Mouse (Mus musculus): ENCODE measurements around the gene Cacna1c. TPM values are rescaled to one million over a fixed set of nuclear protein-coding genes. Genes with fewer than 3 reads are reported as not detected.

The Cacna1c gene
- polyA plus RNA-seq, 1 experiment from 2014 or later: 4.0 TPM

GRCm38 (mm10) chr6:118950190-118950589, 246.0 kb downstream of the Cacna1c start:
- Histone ChIP-seq H3K9me3 (ENCODE audit: control insufficient read depth, low read length) (no peaks in the 10 kb centered on the region), H3K9ac (ENCODE audit: low read depth, low read length) (no peak overlapping the region), H3K4me2 (replicated peaks; ENCODE audit: low read depth, low read length) (no peak overlapping the region), H3K4me3 (ENCODE audit: low read depth, low read length) (no peak overlapping the region), H3K27ac (ENCODE audit: low read depth, low read length) (no peak overlapping the region), H3K36me3 (ENCODE audit: control insufficient read depth, insufficient read depth, low read length) (no peaks in the 10 kb centered on the region), H3K4me1 (replicated peaks; ENCODE audit: control insufficient read depth, insufficient read depth, low read length) (0 out of 2 replicates have a peak, but pooled peaks cover 2% of the 10 kb centered on the region), H3K27me3 (ENCODE audit: control insufficient read depth, insufficient read depth, low read length) (no peaks in the 10 kb centered on the region)
- 61% methylated on average over 13 of the region's 13 CpGs for WGBS
- ATAC-seq (ENCODE audit: low FRiP score) (no peak), DNase-seq (ENCODE audit: low spot score) (no peak)

- no peak for DNase-seq (ENCODE audit: low spot score)
- no peak overlapping the region for H3K4me3 ChIP-seq (ENCODE audit: low read depth, low read length)
- WGBS: 79% methylated on average over 8 of the region's 8 CpGs
- H3K36me3 ChIP-seq (ENCODE audit: control insufficient read depth, insufficient read depth, low read length): no peaks in the 10 kb centered on the region
- H3K4me1 ChIP-seq (replicated peaks; ENCODE audit: control insufficient read depth, insufficient read depth, low read length): 0 out of 2 replicates have a peak, but pooled peaks cover 2% of the 10 kb centered on the region
- no peak overlapping the region for H3K4me2 ChIP-seq (replicated peaks; ENCODE audit: low read depth, low read length)
- ATAC-seq (ENCODE audit: low FRiP score): no peak
- H3K27ac ChIP-seq (ENCODE audit: low read depth, low read length): no peak overlapping the region
- no peaks in the 10 kb centered on the region for H3K9me3 ChIP-seq (ENCODE audit: control insufficient read depth, low read length)
- H3K9ac ChIP-seq (ENCODE audit: low read depth, low read length): no peak overlapping the region
- H3K27me3 ChIP-seq (ENCODE audit: control insufficient read depth, insufficient read depth, low read length): no peaks in the 10 kb centered on the region
Observed at GRCm38 (mm10) chr6:118947286-118947685, 248.9 kb downstream of the Cacna1c start.

GRCm38 (mm10) chr6:118946660-118947059, 249.6 kb downstream of the Cacna1c start:
- WGBS: 90% methylated on average over 6 of the region's 6 CpGs
- Histone ChIP-seq H3K4me1 (replicated peaks; ENCODE audit: control insufficient read depth, insufficient read depth, low read length) (0 out of 2 replicates have a peak, but pooled peaks cover 2% of the 10 kb centered on the region), H3K4me3 (ENCODE audit: low read depth, low read length) (no peak overlapping the region), H3K9ac (ENCODE audit: low read depth, low read length) (no peak overlapping the region), H3K36me3 (ENCODE audit: control insufficient read depth, insufficient read depth, low read length) (no peaks in the 10 kb centered on the region), H3K9me3 (ENCODE audit: control insufficient read depth, low read length) (no peaks in the 10 kb centered on the region), H3K27me3 (ENCODE audit: control insufficient read depth, insufficient read depth, low read length) (no peaks in the 10 kb centered on the region), H3K4me2 (replicated peaks; ENCODE audit: low read depth, low read length) (no peak overlapping the region), H3K27ac (ENCODE audit: low read depth, low read length) (no peak overlapping the region)
- ATAC-seq (ENCODE audit: low FRiP score) (no peak), DNase-seq (ENCODE audit: low spot score) (no peak)

- 91% methylated on average over 4 of the region's 4 CpGs for WGBS
- H3K4me2 ChIP-seq (replicated peaks; ENCODE audit: low read depth, low read length): no peak overlapping the region
- no peak for ATAC-seq (ENCODE audit: low FRiP score)
Observed at GRCm38 (mm10) chr6:118944093-118944492, 252.1 kb downstream of the Cacna1c start.

GRCm38 (mm10) chr6:118941816-118942215, 254.4 kb downstream of the Cacna1c start:
- Histone ChIP-seq H3K4me1 (replicated peaks; ENCODE audit: control insufficient read depth, insufficient read depth, low read length) (no peaks in the 10 kb centered on the region), H3K27ac (ENCODE audit: low read depth, low read length) (no peak overlapping the region), H3K36me3 (ENCODE audit: control insufficient read depth, insufficient read depth, low read length) (no peaks in the 10 kb centered on the region), H3K9ac (ENCODE audit: low read depth, low read length) (no peak overlapping the region), H3K4me3 (ENCODE audit: low read depth, low read length) (no peak overlapping the region), H3K9me3 (ENCODE audit: control insufficient read depth, low read length) (no peaks in the 10 kb centered on the region), H3K27me3 (ENCODE audit: control insufficient read depth, insufficient read depth, low read length) (no peaks in the 10 kb centered on the region), H3K4me2 (replicated peaks; ENCODE audit: low read depth, low read length) (no peak overlapping the region)
- ATAC-seq (ENCODE audit: low FRiP score) (no peak), DNase-seq (ENCODE audit: low spot score) (no peak)
- 92% methylated on average over 4 of the region's 4 CpGs for WGBS

More at GRCm38 (mm10) chr6:118944093-118944492, 252.1 kb downstream of the Cacna1c start:
- no peak overlapping the region for H3K4me3 ChIP-seq (ENCODE audit: low read depth, low read length)
- no peaks in the 10 kb centered on the region for H3K9me3 ChIP-seq (ENCODE audit: control insufficient read depth, low read length)
- no peak overlapping the region for H3K9ac ChIP-seq (ENCODE audit: low read depth, low read length)
- H3K27me3 ChIP-seq (ENCODE audit: control insufficient read depth, insufficient read depth, low read length): no peaks in the 10 kb centered on the region
- no peaks in the 10 kb centered on the region for H3K4me1 ChIP-seq (replicated peaks; ENCODE audit: control insufficient read depth, insufficient read depth, low read length)
- no peak for DNase-seq (ENCODE audit: low spot score)
- H3K27ac ChIP-seq (ENCODE audit: low read depth, low read length): no peak overlapping the region
- no peaks in the 10 kb centered on the region for H3K36me3 ChIP-seq (ENCODE audit: control insufficient read depth, insufficient read depth, low read length)

- no peak overlapping the region for H3K27ac ChIP-seq (ENCODE audit: low read depth, low read length)
- no peaks in the 10 kb centered on the region for H3K27me3 ChIP-seq (ENCODE audit: control insufficient read depth, insufficient read depth, low read length)
- ATAC-seq (ENCODE audit: low FRiP score) (no peak), DNase-seq (ENCODE audit: low spot score) (no peak)
- 77% methylated on average over 3 of the region's 3 CpGs for WGBS
- H3K4me3 ChIP-seq (ENCODE audit: low read depth, low read length): no peak overlapping the region
- no peak overlapping the region for H3K4me2 ChIP-seq (replicated peaks; ENCODE audit: low read depth, low read length)
- no peaks in the 10 kb centered on the region for H3K36me3 ChIP-seq (ENCODE audit: control insufficient read depth, insufficient read depth, low read length)
- no peaks in the 10 kb centered on the region for H3K4me1 ChIP-seq (replicated peaks; ENCODE audit: control insufficient read depth, insufficient read depth, low read length)
- no peaks in the 10 kb centered on the region for H3K9me3 ChIP-seq (ENCODE audit: control insufficient read depth, low read length)
- H3K9ac ChIP-seq (ENCODE audit: low read depth, low read length): no peak overlapping the region
Observed at GRCm38 (mm10) chr6:118941036-118941435, 255.2 kb downstream of the Cacna1c start.

- Histone ChIP-seq H3K9me3 (ENCODE audit: control insufficient read depth, low read length) (no peaks in the 10 kb centered on the region), H3K4me3 (ENCODE audit: low read depth, low read length) (no peak overlapping the region), H3K4me2 (replicated peaks; ENCODE audit: low read depth, low read length) (no peak overlapping the region), H3K27me3 (ENCODE audit: control insufficient read depth, insufficient read depth, low read length) (no peaks in the 10 kb centered on the region), H3K4me1 (replicated peaks; ENCODE audit: control insufficient read depth, insufficient read depth, low read length) (no peaks in the 10 kb centered on the region), H3K9ac (ENCODE audit: low read depth, low read length) (no peak overlapping the region), H3K27ac (ENCODE audit: low read depth, low read length) (no peak overlapping the region), H3K36me3 (ENCODE audit: control insufficient read depth, insufficient read depth, low read length) (no peaks in the 10 kb centered on the region)
- 95% methylated on average over 8 of the region's 8 CpGs for WGBS
- no peak for DNase-seq (ENCODE audit: low spot score)
- no peak for ATAC-seq (ENCODE audit: low FRiP score)
Observed at GRCm38 (mm10) chr6:118939626-118940025, 256.6 kb downstream of the Cacna1c start.

- Histone ChIP-seq H3K9me3 (ENCODE audit: control insufficient read depth, low read length) (no peaks in the 10 kb centered on the region), H3K4me2 (replicated peaks; ENCODE audit: low read depth, low read length) (no peak overlapping the region), H3K4me3 (ENCODE audit: low read depth, low read length) (no peak overlapping the region), H3K9ac (ENCODE audit: low read depth, low read length) (no peak overlapping the region), H3K27me3 (ENCODE audit: control insufficient read depth, insufficient read depth, low read length) (no peaks in the 10 kb centered on the region), H3K27ac (ENCODE audit: low read depth, low read length) (no peak overlapping the region), H3K36me3 (ENCODE audit: control insufficient read depth, insufficient read depth, low read length) (no peaks in the 10 kb centered on the region), H3K4me1 (replicated peaks; ENCODE audit: control insufficient read depth, insufficient read depth, low read length) (no peaks in the 10 kb centered on the region)
- DNase-seq (ENCODE audit: low spot score) (no peak), ATAC-seq (ENCODE audit: low FRiP score) (no peak)
- 80% methylated on average over 13 of the region's 13 CpGs for WGBS
Observed at GRCm38 (mm10) chr6:118938386-118939096, 257.7 kb downstream of the Cacna1c start.

- no peaks in the 10 kb centered on the region for H3K36me3 ChIP-seq (ENCODE audit: control insufficient read depth, insufficient read depth, low read length)
- no peaks in the 10 kb centered on the region for H3K4me1 ChIP-seq (replicated peaks; ENCODE audit: control insufficient read depth, insufficient read depth, low read length)
- DNase-seq (ENCODE audit: low spot score) (no peak), ATAC-seq (ENCODE audit: low FRiP score) (no peak)
- H3K4me2 ChIP-seq (replicated peaks; ENCODE audit: low read depth, low read length): no peak overlapping the region
- H3K27me3 ChIP-seq (ENCODE audit: control insufficient read depth, insufficient read depth, low read length): no peaks in the 10 kb centered on the region
- no peak overlapping the region for H3K9ac ChIP-seq (ENCODE audit: low read depth, low read length)
- no peak overlapping the region for H3K27ac ChIP-seq (ENCODE audit: low read depth, low read length)
- WGBS: 85% methylated on average over 5 of the region's 5 CpGs
- no peak overlapping the region for H3K4me3 ChIP-seq (ENCODE audit: low read depth, low read length)
- H3K9me3 ChIP-seq (ENCODE audit: control insufficient read depth, low read length): no peaks in the 10 kb centered on the region
Observed at GRCm38 (mm10) chr6:118937536-118937935, 258.7 kb downstream of the Cacna1c start.

Data from hindbrain, embryonic 11.5 days (tissue).